Mouse (Mus musculus): ENCODE results near the gene Rc3h2.

Rc3h2 gene

GRCm38 (mm10) chr2:37338497-37339187 is 84.1 kb downstream of the Rc3h2 start:
- DNase-seq (ENCODE audit: low spot score), result peak; percentile 33

- no peak for DNase-seq (ENCODE audit: low spot score)
Measured at GRCm38 (mm10) chr2:37333321-37333720, 89.4 kb downstream of the Rc3h2 start.

GRCm38 (mm10) chr2:37326215-37326614 is 96.5 kb downstream of the Rc3h2 start, which contains the start of gene Olfr368:
TSS of gene Olfr368 (plus strand) at chr2:37326515.
- DNase-seq (ENCODE audit: low spot score), result no peak

Measured in ovary, postnatal 14 days (tissue).